Mouse (Mus musculus): ENCODE results near the gene Tm9sf4. TPM values are rescaled to one million over a fixed set of nuclear protein-coding genes. Genes with fewer than 3 reads are reported as not detected.

Gene Tm9sf4
- 73.2 and 75.8 TPM in 2 replicates for polyA plus RNA-seq (2014; fragmentation: Nextera tagmentation; extraction: Ambion mirVana)

DNA sequence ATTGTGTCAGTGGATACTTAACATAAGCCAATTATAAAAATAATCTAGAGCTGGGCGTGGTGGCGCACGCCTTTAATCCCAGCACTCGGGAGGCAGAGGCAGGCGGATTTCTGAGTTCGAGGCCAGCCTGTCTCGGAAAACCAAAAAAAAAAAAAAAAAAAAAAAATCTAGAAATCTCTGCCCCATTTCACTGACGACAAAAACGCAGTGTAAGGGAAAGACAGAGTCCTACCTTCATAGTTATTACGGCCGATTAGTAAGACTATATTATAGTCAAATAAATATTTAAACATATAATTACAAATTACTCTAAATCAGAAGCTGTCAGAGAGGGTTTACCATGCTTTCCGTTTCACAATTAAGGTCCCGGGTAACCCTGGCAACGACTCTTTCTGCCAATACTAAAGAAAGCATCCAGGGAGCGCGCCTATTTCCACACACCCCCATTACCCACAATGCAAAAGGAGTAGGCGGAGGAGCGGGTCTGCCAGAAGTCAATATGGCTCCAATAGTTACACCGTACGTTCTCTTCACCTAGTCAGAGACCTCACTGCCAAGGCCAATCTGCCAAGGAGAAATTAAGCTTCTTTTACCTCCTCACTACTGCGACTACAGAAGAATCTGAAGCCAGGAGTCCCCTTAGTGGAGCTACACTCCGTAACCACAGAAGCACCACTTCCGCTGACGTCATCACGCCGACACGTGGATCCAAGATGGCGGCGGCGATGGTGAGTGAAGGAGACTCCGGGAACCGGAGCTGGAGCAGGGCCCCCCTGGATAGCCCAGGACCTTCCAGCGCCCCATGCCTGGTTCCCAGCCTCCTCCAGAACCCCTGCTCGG, at the start of gene Tm9sf4:
Gene Tm9sf4, plus strand, starts transcription at position 460 of the 840 bp plus-strand sequence.
- Histone ChIP-seq H3K9ac (ENCODE audit: low read depth, low read length) (peak within 1 kb of the TSS; percentile 98), H3K36me3 (ENCODE audit: control insufficient read depth, insufficient read depth, low read length) (no peaks in the 10 kb centered on the region), H3K27ac (ENCODE audit: low read depth, low read length) (peak within 1 kb of the TSS; percentile 92), H3K4me1 (ENCODE audit: control insufficient read depth, insufficient read depth, low read length) (peaks cover 3% of the 10 kb centered on the region; the same call in 1 of the 2 replicates), H3K4me2 (peak within 1 kb of the TSS; percentile 96), H3K4me3 (ENCODE audit: low read depth, low read length) (peak within 1 kb of the TSS; percentile 96), H3K9me3 (replicated peaks; ENCODE audit: control insufficient read depth, low read length) (no peaks in the 10 kb centered on the region), H3K27me3 (ENCODE audit: control insufficient read depth, insufficient read depth, low read length) (no peaks in the 10 kb centered on the region)
- 10% methylated on average over 34 of the region's 34 CpGs for WGBS (ENCODE audit: insufficient replicate concordance)
- peak; percentile 87 for ATAC-seq (replicated peaks; ENCODE audit: insufficient number of reproducible peaks, low FRiP score, low TSS enrichment)

DNA sequence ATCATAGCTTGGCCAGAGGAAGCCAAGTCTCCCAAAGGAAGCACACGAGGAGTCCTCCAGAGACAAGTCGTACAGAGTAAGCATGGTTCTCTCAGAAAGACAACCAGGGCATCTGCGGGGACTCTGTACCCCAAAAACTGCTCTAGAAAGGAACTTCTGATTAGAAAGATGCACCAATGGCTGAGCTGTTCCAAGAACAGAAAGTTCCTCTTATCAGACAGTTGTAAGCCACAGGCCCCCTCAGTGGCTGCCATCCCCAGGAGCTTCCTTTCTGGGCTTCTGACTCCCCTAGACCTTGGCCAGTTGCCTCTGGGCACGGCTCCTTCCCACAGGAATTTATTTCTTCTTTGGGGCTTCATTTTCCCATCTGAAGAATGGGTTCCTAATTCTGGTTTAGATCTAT, 45.4 kb upstream of the Tm9sf4 start:
- H3K36me3 ChIP-seq (ENCODE audit: control insufficient read depth, insufficient read depth, low read length) = no peaks in the 10 kb centered on the region
- WGBS (ENCODE audit: insufficient replicate concordance) = 59% methylated on average over 4 of the region's 4 CpGs
- no peaks in the 10 kb centered on the region for H3K9me3 ChIP-seq (replicated peaks; ENCODE audit: control insufficient read depth, low read length)
- no peak overlapping the region for H3K27ac ChIP-seq (ENCODE audit: low read depth, low read length)
- H3K27me3 ChIP-seq (ENCODE audit: control insufficient read depth, insufficient read depth, low read length) = peaks cover 11% of the 10 kb centered on the region; the same call in 1 of the 2 replicates
- no peak overlapping the region for H3K9ac ChIP-seq (ENCODE audit: low read depth, low read length)
- H3K4me3 ChIP-seq (ENCODE audit: low read depth, low read length) = no peak overlapping the region
- H3K4me2 ChIP-seq = no peak overlapping the region
- no peaks in the 10 kb centered on the region for H3K4me1 ChIP-seq (ENCODE audit: control insufficient read depth, insufficient read depth, low read length)
- ATAC-seq (replicated peaks; ENCODE audit: insufficient number of reproducible peaks, low FRiP score, low TSS enrichment) = no peak

- Histone ChIP-seq H3K27me3 (ENCODE audit: control insufficient read depth, insufficient read depth, low read length) (no peaks in the 10 kb centered on the region), H3K4me3 (ENCODE audit: low read depth, low read length) (no peak overlapping the region), H3K9ac (ENCODE audit: low read depth, low read length) (no peak overlapping the region), H3K27ac (ENCODE audit: low read depth, low read length) (no peak overlapping the region), H3K36me3 (ENCODE audit: control insufficient read depth, insufficient read depth, low read length) (no peaks in the 10 kb centered on the region), H3K9me3 (replicated peaks; ENCODE audit: control insufficient read depth, low read length) (no peaks in the 10 kb centered on the region), H3K4me1 (ENCODE audit: control insufficient read depth, insufficient read depth, low read length) (no peaks in the 10 kb centered on the region), H3K4me2 (no peak overlapping the region)
- 78% methylated on average over 7 of the region's 7 CpGs for WGBS (ENCODE audit: insufficient replicate concordance)
- ATAC-seq (replicated peaks; ENCODE audit: insufficient number of reproducible peaks, low FRiP score, low TSS enrichment) = no peak
Observed at GRCm38 (mm10) chr2:153117051-153117486, 44.0 kb upstream of the Tm9sf4 start.

- WGBS (ENCODE audit: insufficient replicate concordance) = 82% methylated on average over 6 of the region's 6 CpGs
- H3K27me3 ChIP-seq (ENCODE audit: control insufficient read depth, insufficient read depth, low read length) = peaks cover 3% of the 10 kb centered on the region; the same call in 1 of the 2 replicates
- ATAC-seq (replicated peaks; ENCODE audit: insufficient number of reproducible peaks, low FRiP score, low TSS enrichment) = no peak
Observed at GRCm38 (mm10) chr2:153119488-153119887, 41.6 kb upstream of the Tm9sf4 start.

GRCm38 (mm10) chr2:153120126-153120525, 41.0 kb upstream of the Tm9sf4 start:
- Histone ChIP-seq H3K9me3 (replicated peaks; ENCODE audit: control insufficient read depth, low read length) (no peaks in the 10 kb centered on the region), H3K27ac (ENCODE audit: low read depth, low read length) (no peak overlapping the region), H3K4me2 (no peak overlapping the region), H3K27me3 (ENCODE audit: control insufficient read depth, insufficient read depth, low read length) (peaks cover 3% of the 10 kb centered on the region; the same call in 1 of the 2 replicates), H3K9ac (ENCODE audit: low read depth, low read length) (no peak overlapping the region), H3K36me3 (ENCODE audit: control insufficient read depth, insufficient read depth, low read length) (no peaks in the 10 kb centered on the region), H3K4me1 (ENCODE audit: control insufficient read depth, insufficient read depth, low read length) (no peaks in the 10 kb centered on the region), H3K4me3 (ENCODE audit: low read depth, low read length) (no peak overlapping the region)
- 65% methylated on average over 8 of the region's 8 CpGs for WGBS (ENCODE audit: insufficient replicate concordance)
- ATAC-seq (replicated peaks; ENCODE audit: insufficient number of reproducible peaks, low FRiP score, low TSS enrichment) = no peak

More at GRCm38 (mm10) chr2:153119488-153119887, 41.6 kb upstream of the Tm9sf4 start:
- Histone ChIP-seq H3K9me3 (replicated peaks; ENCODE audit: control insufficient read depth, low read length) (no peaks in the 10 kb centered on the region), H3K36me3 (ENCODE audit: control insufficient read depth, insufficient read depth, low read length) (no peaks in the 10 kb centered on the region), H3K27ac (ENCODE audit: low read depth, low read length) (no peak overlapping the region), H3K9ac (ENCODE audit: low read depth, low read length) (no peak overlapping the region), H3K4me1 (ENCODE audit: control insufficient read depth, insufficient read depth, low read length) (no peaks in the 10 kb centered on the region), H3K4me3 (ENCODE audit: low read depth, low read length) (no peak overlapping the region), H3K4me2 (no peak overlapping the region)

- Histone ChIP-seq H3K36me3 (ENCODE audit: control insufficient read depth, insufficient read depth, low read length) (no peaks in the 10 kb centered on the region), H3K4me3 (ENCODE audit: low read depth, low read length) (no peak overlapping the region), H3K9ac (ENCODE audit: low read depth, low read length) (no peak overlapping the region), H3K9me3 (replicated peaks; ENCODE audit: control insufficient read depth, low read length) (no peaks in the 10 kb centered on the region), H3K27ac (ENCODE audit: low read depth, low read length) (no peak overlapping the region), H3K27me3 (ENCODE audit: control insufficient read depth, insufficient read depth, low read length) (peaks cover 5% of the 10 kb centered on the region; the same call in 1 of the 2 replicates), H3K4me2 (no peak overlapping the region), H3K4me1 (ENCODE audit: control insufficient read depth, insufficient read depth, low read length) (no peaks in the 10 kb centered on the region)
- ATAC-seq (replicated peaks; ENCODE audit: insufficient number of reproducible peaks, low FRiP score, low TSS enrichment) = no peak
- 67% methylated on average over 8 of the region's 8 CpGs for WGBS (ENCODE audit: insufficient replicate concordance)
Observed at GRCm38 (mm10) chr2:153121821-153122615, 39.1 kb upstream of the Tm9sf4 start.

GRCm38 (mm10) chr2:153122701-153123100, 38.4 kb upstream of the Tm9sf4 start:
- H3K27me3 ChIP-seq (ENCODE audit: control insufficient read depth, insufficient read depth, low read length) = peaks cover 5% of the 10 kb centered on the region; the same call in 1 of the 2 replicates
- H3K9ac ChIP-seq (ENCODE audit: low read depth, low read length) = no peak overlapping the region
- ATAC-seq (replicated peaks; ENCODE audit: insufficient number of reproducible peaks, low FRiP score, low TSS enrichment) = no peak
- 83% methylated on average over 7 of the region's 7 CpGs for WGBS (ENCODE audit: insufficient replicate concordance)
- H3K36me3 ChIP-seq (ENCODE audit: control insufficient read depth, insufficient read depth, low read length) = no peaks in the 10 kb centered on the region
- H3K4me2 ChIP-seq = no peak overlapping the region
- H3K4me1 ChIP-seq (ENCODE audit: control insufficient read depth, insufficient read depth, low read length) = no peaks in the 10 kb centered on the region
- no peak overlapping the region for H3K4me3 ChIP-seq (ENCODE audit: low read depth, low read length)
- H3K27ac ChIP-seq (ENCODE audit: low read depth, low read length) = no peak overlapping the region
- no peaks in the 10 kb centered on the region for H3K9me3 ChIP-seq (replicated peaks; ENCODE audit: control insufficient read depth, low read length)

GRCm38 (mm10) chr2:153125875-153126274, 35.2 kb upstream of the Tm9sf4 start:
- Histone ChIP-seq H3K9ac (ENCODE audit: low read depth, low read length) (no peak overlapping the region), H3K9me3 (replicated peaks; ENCODE audit: control insufficient read depth, low read length) (no peaks in the 10 kb centered on the region), H3K36me3 (ENCODE audit: control insufficient read depth, insufficient read depth, low read length) (no peaks in the 10 kb centered on the region), H3K27me3 (ENCODE audit: control insufficient read depth, insufficient read depth, low read length) (peaks cover 5% of the 10 kb centered on the region; the same call in 1 of the 2 replicates), H3K27ac (ENCODE audit: low read depth, low read length) (no peak overlapping the region), H3K4me2 (no peak overlapping the region), H3K4me3 (ENCODE audit: low read depth, low read length) (no peak overlapping the region), H3K4me1 (ENCODE audit: control insufficient read depth, insufficient read depth, low read length) (no peaks in the 10 kb centered on the region)
- ATAC-seq (replicated peaks; ENCODE audit: insufficient number of reproducible peaks, low FRiP score, low TSS enrichment) = no peak
- 49% methylated on average over 5 of the region's 5 CpGs for WGBS (ENCODE audit: insufficient replicate concordance)
